Mouse (Mus musculus) natural killer cell, adult 2 months (primary cell): ENCODE results near the gene Sstr4.

Experiments used
- DNase-seq, 2 experiments: peaks; one replicate each; pipeline ENCODE4 v3.0.0; 2022; ENCODE audit warnings: low spot score in 2 of 2

Sstr4 gene

DNA sequence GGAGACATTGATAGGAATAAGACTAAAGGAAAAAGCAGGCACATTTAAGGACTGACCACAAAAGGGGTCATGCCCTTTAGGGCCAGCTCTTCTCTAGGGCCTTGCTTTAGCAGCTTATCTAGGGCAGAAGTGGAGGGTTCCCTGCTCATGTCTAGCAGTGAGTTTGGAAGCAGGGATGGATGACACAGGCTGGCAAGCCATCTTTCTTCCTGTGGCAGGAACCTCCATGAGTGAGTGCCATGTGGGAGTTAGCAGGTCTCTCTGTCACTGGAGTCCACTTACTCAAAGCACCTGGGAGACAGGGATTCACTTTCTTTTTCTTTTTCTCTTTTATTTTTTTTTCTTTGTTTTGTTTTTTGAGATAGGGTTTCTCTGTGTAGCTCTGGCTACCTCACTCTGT lies 1.3 kb upstream of the Sstr4 start:
- DNase-seq, result no peak

DNA sequence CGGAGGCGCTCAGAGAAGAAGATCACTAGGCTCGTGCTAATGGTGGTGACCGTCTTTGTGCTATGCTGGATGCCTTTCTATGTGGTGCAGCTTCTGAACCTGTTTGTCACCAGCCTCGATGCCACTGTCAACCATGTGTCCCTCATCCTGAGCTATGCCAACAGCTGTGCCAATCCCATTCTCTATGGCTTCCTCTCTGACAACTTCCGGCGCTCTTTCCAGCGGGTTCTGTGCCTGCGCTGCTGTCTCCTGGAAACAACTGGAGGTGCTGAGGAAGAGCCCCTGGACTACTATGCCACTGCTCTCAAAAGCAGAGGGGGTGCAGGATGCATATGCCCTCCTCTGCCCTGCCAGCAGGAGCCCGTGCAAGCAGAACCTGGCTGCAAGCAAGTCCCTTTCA lies 1.1 kb downstream of the Sstr4 start:
- DNase-seq, result no peak

DNA sequence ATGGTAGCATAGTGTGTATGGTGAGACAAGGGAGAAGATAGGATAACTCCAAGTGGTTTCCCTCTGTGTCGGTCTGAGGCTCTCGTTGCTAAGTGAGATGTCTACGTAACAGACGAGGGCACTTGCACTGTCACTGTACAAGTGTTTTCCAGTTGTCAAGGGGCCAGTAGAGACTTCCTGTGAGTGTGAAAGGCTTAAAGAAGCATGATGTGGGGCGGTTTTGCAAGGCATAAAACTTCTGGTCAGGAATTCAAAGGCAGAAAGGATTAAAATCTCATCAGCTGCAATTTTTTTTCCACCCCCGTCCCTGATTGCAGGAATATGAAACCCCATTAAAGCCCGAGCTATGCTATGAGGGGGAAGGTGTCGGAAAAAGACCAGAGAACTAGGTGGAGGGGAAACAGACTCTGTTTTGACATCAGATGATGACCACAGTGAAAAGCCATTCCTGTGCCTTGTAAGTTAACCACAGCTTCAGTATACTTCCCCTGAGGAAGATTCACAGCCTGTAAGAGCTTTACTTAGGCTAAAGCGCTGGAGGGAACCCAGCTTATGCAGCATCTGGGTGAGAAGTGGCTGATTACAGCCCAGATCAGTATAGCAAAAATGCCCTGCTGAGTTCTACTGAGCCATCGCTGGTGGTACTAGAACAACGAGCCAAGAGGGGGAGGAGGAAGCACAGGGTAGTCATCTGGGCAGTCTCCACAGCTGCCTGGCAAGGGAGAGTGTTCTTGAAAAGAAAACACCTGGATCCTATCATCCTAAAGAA lies 2.1 kb downstream of the Sstr4 start:
- DNase-seq, result no peak

DNA sequence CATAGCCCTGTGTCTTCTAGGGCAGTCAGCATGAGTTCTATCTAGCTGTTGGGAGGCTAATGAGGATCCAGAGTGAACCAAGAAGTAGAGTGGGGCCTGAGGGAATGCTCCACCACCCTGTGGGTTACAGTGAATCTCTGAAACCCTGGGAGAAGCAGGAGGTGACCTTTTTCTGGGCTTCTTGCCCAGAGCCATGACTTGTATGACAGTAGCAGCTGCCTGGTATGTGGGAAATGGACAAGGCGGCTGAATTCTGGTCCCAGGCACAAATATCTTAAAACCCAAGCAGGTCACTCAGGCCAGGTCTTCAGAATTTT lies 2.6 kb downstream of the Sstr4 start:
- no peak for DNase-seq

DNA sequence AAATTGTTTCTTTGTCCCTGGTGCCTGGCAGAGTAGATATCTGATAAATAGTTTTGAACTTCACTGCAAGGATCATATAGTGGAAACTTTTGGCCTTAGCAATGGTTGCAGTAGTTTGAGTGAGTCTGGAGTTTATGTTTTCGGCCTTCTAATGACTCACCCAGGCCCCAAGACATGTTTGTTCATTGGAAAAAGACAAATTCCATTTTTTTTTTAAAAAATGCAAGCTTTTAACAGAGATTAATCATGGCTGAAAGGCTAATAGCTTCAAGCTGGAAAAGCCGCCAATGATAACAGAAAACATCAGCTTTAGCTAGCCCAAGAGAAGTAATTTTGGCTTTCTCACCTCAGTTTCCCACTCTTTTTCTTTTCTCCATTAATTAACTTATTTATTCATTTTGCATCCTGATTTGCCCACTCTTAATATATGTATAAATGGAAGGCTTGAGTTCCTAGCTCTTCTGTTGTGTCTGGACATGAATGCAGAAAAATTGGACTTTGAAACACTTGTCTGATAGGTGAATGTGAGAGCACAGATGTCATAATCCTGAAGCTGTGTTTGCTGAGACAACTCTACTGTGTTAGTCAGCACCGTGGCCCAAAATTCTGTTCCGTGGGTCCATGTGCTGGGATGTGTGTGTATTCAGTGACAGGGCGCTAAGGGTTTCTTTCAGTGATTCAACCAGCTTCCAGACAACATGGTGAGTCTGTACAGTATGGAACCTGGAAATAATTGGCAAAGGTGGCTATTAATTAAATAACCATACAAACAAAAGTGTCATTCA lies 3.9 kb downstream of the Sstr4 start:
- no peak for DNase-seq

DNA sequence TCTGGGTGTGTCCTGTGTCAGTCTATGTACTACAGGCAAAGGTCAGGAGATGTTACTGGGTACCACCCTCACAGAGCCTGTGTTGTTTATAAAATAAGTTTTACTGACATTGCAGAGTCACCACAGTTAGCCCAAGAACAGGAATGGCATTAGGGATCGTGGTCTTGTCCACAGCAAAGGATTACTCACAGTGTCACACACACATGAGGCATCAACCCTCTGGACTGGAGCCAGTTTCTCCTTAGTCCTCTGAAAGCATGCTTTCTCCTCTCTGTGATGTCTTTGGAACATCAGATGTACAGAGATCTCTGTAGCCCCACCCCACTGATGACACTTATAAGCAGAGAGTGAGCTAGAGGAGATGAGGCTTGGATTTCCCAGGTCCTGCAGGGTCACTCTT lies 7.1 kb downstream of the Sstr4 start:
- no peak for DNase-seq

DNA sequence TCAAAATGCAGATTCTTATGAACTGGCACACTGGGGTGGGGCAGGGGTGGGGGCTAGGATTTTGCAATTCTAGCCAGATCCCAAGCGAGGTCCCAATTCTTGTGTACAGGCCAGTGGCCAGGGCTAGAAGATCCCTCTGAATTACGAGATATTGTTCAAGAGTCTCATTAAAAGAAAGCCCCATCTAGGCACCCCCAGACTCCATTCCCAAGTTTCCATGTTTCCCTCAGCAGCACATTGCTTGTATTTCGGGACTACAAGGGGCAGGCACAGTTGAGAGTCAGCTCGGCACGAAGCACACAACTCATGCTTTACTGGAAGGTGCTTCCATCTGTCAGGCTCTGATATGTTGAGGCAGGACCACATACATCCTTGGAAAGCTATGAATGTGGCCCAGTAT lies 9.8 kb downstream of the Sstr4 start:
- DNase-seq, result no peak

DNA sequence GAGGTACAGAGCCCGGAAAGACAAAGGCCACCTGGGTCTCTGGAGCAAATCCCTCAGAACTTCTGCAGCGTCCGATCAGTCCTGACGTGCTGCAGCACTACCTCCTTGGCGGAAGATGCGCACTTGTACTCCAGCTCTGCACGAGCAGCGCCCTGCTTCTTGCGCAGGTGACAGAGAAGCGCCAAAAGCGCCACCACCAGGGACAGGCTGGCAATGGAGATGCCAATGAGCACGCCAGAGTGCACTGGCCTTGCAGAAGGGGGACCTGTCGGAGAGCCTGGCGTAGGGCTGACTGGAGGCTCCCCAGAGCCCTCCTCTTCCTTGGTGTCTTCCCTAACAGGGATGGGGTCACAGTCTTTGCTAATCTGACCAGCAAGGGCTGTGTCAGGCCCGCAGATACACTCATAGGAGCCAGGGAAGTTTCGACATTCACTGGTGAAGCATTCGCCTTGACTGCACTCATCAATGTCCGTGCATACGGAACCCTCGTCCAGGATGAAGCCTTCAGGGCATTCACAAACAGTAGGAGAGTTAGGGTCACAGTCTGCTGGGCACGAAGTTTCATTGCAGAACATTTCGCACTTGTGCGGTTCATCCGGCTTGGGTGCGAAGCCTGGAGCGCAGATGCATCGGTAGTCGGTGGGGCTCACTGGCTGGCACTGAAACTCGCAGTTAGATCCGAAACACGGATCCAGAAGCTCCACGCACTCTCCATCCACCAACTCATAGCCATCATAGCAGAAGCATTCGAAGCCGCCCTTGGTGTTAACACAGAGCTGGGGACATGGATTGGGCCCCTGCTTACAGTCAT lies 11.2 kb downstream of the Sstr4 start:
- peak in 1 of 2 experiments; percentile 36 for DNase-seq

DNA sequence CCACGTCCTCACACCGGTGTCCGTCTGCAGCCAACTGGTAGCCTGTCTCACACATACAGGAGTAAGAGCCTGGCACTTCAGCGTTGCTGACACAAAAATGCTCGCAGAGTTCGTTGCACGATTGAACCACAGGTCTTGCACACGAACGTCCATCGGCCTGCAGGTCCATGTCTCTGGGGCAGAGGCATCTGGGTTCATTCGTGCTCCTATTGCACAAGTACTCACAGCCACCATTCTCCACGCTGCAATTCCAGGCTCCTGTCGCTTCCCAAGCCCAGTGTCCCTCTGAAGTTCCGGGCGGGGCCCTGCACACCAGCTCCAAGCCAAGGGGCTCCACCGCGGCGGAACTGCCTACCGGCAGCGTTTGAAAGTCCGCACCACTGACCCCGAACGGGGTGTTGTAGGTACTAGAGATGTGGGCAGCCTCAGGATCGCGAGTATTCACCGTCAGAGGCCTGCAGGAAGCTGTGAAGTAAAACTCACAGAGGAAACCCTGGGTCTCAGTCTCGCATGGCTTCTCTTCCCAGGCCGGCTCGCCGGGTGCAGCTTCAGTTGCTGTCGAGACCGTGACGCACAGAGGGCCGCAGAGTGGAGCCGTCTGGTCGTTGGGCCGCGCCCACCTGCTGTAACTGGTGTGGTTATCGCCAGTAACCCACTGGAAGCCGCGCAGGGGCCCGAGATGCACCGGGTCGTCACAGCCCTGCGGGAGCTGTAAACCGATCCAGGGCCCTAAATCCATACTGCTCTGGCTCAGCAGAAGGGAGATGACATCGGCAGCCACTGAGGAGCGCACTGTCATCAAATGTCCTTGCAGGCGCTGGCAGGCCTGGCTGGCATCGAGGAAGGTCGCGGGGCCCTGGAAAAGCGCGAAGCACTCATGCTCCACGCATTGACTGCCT lies 12.1 kb downstream of the Sstr4 start:
- DNase-seq, result peak; percentile 47 to 62

DNA sequence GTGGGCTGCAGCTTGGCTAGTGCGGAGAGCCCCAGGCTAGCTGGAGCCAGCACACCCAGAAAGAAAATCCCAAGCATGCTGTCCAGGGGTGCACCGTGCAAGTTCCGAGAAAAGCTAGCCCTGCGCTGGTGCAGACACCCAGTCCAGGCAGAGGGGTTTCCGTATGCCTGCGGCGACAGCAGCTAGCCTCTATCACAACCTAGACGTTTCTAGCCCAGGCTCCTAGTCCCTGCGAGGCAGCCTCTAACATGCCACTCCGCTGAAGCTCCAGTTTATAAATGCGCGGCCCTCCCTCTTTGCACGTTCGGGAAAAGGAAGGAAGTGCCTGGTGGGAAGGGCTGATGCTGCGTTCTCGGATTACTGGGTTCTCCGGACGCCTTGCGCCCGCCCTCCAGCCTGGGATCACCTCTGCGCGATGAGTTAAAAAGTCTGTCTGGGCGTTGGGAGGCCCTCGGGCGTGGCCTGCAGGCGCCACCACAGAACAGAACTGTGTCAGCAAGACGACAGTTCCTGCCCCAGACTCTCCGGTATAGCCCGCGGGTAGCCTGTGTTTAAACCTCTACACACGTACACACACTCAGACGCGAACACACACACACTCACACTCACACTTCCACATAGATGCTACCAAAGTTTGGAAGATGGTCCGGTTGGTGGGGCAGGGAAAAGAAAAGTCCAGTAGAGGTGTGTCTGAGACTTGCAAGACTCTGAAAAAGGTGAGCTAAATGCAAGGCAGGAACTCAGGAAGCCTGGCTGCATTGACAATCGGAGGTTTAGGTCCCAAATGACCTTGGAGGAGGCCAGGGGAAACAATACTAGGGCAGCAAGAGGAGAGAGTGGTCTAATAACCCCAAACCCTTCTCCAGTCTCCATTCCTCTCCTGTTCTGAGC lies 13.0 kb downstream of the Sstr4 start, which contains the start of gene Thbd:
Thbd (minus strand) TSS at position 319 of the 891 bp plus-strand sequence.
- peak in 1 of 2 experiments; percentile 40 for DNase-seq

DNA sequence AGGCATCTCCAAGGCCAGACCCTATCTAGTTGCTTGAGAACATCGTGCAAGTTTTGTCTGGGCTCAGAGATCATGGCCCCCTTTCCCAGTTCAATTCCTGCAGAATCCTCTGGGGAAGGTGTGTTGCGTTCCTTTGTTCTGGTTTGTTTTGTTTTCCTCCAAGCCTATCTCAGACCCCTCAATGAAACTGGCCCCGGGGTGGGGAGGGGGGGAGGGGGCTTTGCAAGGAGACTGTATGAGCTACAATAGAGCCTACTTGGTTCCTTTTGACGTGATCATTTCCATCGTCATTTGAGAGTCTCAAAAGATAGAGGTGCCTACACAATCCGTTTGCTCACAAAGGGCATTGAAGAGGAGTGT lies 13.6 kb downstream of the Sstr4 start:
- DNase-seq, result no peak

DNA sequence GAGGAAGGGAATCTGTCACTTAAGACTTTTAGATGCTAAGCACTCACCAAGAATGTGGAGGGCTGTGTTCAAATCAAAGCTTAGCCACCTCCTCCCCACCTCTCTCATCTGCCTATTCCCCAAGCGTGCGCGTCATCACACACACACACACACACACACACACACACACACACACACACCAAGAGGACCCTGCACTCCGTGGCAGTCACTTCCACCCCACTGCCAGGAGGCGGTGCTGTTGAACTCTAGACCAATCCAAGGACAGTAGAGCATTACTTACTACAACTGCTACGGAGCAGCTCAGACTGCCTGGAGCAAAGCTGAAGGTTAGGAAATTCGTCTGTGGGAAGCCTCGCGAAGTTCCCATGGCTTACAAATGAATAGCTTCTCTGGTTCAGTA lies 14.0 kb downstream of the Sstr4 start:
- peak; percentile 60 to 84 for DNase-seq

DNA sequence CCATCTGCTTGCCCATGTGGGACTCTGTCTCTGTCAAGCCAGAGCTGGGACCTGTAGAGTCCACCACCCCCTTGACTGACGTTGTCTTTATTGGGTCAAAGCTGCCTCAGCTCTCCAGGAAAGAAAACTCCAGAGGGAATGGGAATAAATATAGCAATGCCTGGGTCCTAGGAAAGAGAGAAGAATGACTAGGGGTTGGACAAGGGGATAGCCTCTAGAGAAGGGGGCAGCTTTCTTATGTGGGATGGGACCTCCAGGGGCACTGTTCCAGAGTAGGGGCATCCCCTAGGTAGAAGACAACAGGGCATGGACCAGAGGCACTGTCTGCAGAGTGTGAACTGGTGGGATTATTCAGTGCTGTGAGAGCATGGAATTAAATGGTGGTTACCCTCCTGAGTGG lies 14.7 kb downstream of the Sstr4 start:
- DNase-seq, result no peak

DNA sequence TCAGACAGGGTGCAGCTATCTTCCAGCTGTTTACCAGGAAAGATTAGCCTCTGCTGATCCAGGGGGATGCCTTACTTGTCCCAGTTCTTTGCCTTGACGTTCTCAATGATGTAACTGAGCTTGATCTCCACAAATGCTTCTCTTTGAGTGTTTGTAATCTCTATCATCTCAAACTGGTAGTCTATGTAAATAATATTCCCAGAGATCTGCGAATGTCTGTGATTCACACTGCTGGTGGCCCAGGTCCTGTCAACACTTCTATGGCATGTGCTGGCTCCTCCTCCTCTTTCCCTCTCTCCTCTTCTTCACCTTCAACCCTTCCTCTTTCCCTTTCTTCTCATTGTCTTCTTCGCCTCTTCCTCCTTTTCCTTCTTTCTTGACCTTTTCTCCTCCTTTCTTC lies 24.0 kb downstream of the Sstr4 start:
- no peak for DNase-seq

DNA sequence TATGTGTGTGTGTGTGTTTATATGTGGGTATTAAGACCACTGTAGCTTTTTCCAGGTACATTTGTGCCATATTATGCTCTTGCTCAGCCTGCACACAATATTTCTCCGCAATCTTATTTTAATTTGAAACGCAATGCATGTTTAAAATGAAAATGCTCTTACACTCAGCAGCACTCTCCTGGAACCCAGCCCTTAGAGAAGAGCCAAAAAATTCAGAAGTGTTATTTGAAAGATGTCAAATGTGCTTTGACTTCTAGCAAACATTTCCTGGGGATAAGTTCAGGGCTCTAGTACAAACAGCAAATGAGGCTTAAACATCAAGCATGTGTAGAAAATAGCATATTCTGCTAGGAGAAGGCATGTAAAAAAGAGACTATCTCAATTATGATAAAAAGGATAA lies 24.6 kb downstream of the Sstr4 start:
- no peak for DNase-seq

DNA sequence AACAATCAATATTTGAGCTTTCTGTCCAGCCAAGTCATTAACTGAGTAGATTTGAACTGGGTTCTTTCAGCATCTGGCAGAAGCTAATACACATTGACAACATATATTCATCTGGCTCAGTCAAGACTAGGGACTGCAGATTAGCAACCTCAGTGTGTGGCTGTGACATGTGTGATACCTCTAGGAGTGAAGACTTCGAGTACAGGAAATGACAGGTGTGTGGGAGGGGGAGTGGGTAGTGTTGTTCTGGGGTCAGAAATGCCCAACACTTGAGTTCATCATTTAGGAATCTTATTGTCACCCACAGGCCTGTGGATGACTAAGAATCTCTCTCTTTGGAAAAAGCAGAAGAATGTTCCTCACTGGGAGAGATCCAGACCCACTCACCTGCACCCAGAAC lies 26.0 kb downstream of the Sstr4 start:
- DNase-seq, result no peak

DNA sequence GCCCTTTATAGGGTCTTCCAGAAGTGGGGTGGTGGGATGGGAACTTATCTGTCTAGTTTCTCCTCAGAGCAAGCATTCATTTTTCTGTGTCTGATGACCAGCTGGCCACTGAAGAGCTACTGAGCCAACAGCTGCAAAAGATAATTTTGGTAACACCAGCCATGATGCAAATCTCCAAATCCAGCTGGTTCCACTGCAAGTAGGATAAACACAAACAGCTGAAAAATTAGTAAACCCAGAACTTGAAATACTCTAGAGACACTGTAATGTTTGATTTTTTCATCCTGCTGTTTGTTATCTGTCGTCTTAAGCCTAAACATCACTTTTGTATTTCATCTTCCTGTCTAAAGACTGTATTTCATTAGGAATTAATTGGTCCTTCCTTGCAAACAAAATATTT lies 26.6 kb downstream of the Sstr4 start:
- no peak for DNase-seq

DNA sequence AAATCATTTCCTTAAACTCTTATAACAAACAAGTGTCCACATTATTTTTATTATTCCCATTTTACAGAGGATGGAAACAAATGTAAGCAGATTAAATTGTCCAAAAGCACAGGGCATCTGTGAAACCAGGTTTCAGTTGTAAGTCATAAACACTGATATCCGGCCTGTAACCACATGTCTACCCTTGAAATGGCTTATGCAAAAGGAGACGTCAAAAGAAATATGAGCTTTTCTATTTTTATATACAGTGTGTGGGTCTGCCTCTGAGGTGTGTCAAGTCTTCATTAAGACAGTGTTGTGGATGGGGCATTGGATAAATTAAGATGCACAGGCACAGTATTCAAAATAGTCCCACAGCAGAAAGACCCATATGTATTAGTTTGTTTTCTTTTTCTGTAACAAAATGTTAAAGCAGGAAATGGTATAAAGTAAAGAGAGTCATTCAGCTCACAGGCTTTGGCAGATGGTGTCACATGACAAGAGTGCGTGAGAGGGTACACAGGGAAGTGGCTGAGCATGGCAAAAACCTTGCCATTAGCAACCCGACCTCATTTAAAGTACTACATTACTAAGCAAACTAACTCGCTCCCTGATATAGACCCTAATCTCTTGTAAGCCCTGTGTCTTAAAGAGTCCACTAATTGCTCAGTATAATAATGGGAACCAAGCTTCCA lies 30.7 kb downstream of the Sstr4 start:
- peak in 1 of 2 experiments; percentile 33 for DNase-seq

DNA sequence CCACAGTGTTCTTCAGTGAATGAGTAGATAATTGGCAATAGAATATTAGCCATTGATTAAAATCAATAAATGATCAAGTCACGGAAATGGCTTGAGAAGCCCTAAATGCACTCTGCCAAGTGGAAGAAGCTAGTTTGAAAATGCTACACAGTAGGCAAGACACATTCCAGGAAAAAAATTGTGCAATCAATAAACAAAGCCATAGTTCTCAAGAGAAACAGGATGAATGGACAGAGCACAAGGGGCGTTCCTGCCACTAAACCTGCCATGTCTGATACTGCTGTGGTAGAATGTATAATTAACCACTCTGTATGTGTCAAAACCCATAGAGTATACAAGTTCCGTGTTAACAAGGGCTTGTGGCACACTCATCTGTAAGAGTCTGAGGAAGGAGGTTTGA lies 32.4 kb downstream of the Sstr4 start:
- DNase-seq, result no peak

DNA sequence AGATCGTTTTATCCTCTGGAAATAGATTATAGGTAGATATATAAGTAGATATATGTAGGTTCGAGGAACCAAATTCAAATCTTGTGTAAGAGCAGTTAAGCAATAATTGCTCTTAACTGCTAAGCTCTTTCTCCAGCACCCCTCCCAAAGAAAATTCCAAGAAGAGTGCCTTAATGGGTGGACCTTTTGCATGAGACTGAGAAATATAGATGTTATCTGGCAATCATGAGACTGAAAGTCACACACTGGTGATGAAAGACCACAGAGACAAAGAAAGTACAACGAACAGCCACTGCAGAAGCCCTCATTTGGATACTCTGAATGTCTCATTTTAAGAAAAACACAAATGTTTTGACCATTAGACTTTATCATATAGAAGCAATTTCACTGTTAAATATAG lies 33.4 kb downstream of the Sstr4 start:
- no peak for DNase-seq
